Mouse (Mus musculus) liver, adult 2 months (tissue): ENCODE measurements at regions not wholly inside any gene's neighbourhood (a gene's known extent, or its start where the extent isn't known, plus 50 kb on each side); places are given as distances from the start of the nearest gene placed in this dataset.

ENCODE experiments used
- CTCF ChIP-seq: fragments of 200-500 bp; IDR thresholded peaks from 2 replicates; pipeline ENCODE4 v1.5.1; 2011; ENCODE audit warnings: low read depth, low read length, control low read depth
- POLR2A ChIP-seq: fragments of 200-500 bp; IDR thresholded peaks from 2 replicates; pipeline ENCODE4 v1.6.1; 2011; ENCODE audit warnings: low read length, control low read depth; ENCODE audit not compliant: insufficient read depth; ENCODE audit errors: extremely low read depth

DNA sequence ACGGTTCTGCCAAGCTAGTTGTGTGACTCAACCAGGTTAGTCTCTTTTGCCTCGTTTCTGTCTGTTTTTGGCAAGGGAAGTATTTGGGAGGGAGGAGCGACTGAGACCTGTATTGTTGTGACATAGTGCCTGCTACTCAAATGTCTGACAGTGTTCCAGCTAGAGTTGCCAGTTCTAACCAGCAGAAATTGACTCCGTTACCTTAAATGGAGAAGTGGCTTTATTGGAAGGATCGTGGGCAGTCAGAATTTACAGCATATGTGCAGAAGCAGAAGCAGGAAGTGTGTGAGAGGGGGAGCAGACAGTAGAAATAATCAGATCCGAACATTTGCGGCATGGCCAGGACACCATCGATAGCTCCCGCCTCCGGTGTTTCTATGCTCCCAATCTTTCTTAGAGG lies 51.8 kb upstream of the Dlx2 start:
- TF ChIP-seq POLR2A (no peak), CTCF (no peak)
